Mouse (Mus musculus) CH12.LX (cell line): ENCODE data around the gene Pianp. TPM values are rescaled to one million over a fixed set of nuclear protein-coding genes. Genes with fewer than 3 reads are reported as not detected.

Source experiments
- DNase-seq: peaks from one replicate; pipeline ENCODE4 v3.0.0-alpha.2; 2013; ENCODE audit errors: extremely low read depth
- H3K27ac ChIP-seq: 2 replicates; pipeline ENCODE4 v1.5.1; 2012; ENCODE audit warnings: low read depth, mild to moderate bottlenecking, control low read depth, moderate library complexity; ENCODE audit not compliant: insufficient read depth
- H3K27me3 ChIP-seq: replicated peaks from 2 replicates; pipeline ENCODE3; 2012; ENCODE audit warnings: inconsistent platforms
- H3K36me3 ChIP-seq, 2 experiments: replicated peaks in 1 of 2; 2 replicates each; pipeline versions ENCODE3 to v1.6.1; 2012; ENCODE audit warnings: inconsistent platforms in 1 of 2, low read length in 1 of 2, mild to moderate bottlenecking in 1 of 2, mixed read lengths in 1 of 2, moderate library complexity in 1 of 2; ENCODE audit not compliant: control insufficient read depth in 1 of 2, insufficient read depth in 1 of 2
- H3K4me1 ChIP-seq, 2 experiments: 2 replicates each; pipeline ENCODE4 v1.6.1; 2012; ENCODE audit warnings: inconsistent platforms in 1 of 2, moderate library complexity in 1 of 2; ENCODE audit not compliant: insufficient read depth in 2 of 2, control insufficient read depth in 1 of 2
- H3K4me2 ChIP-seq: 2 replicates; pipeline ENCODE4 v1.6.1; 2012; ENCODE audit warnings: low read depth, mild to moderate bottlenecking, control low read depth; ENCODE audit not compliant: poor library complexity, insufficient read depth, severe bottlenecking
- H3K4me3 ChIP-seq, 3 experiments: fragments of 150-350 bp in 1 of 3; sonication (generic) in 1 of 3; replicated peaks in 1 of 3; 2 replicates each; pipeline versions ENCODE3 to v1.5.1; 2011 to 2012; ENCODE audit warnings: low read depth in 2 of 3, low read length in 2 of 3, mild to moderate bottlenecking in 2 of 3, moderate library complexity in 2 of 3, control low read depth in 1 of 3, improper control_type of control experiment in 1 of 3, inconsistent platforms in 1 of 3, mixed read lengths in 1 of 3; ENCODE audit not compliant: poor library complexity in 1 of 3
- H3K79me2 ChIP-seq: replicated peaks from 2 replicates; pipeline ENCODE4 v1.6.1; 2012; ENCODE audit warnings: mild to moderate bottlenecking, moderate library complexity; ENCODE audit not compliant: control insufficient read depth, poor library complexity, insufficient read depth, severe bottlenecking; ENCODE audit errors: extremely low read depth
- H3K9ac ChIP-seq: 2 replicates; pipeline ENCODE4 v1.6.1; 2012; ENCODE audit warnings: low read depth, mild to moderate bottlenecking, control low read depth, moderate library complexity; ENCODE audit not compliant: insufficient read depth
- H3K9me3 ChIP-seq: replicated peaks from 2 replicates; pipeline ENCODE3; 2012; ENCODE audit warnings: low read length, inconsistent platforms, mixed read lengths
- BHLHE40 ChIP-seq: IDR thresholded peaks from 2 replicates; pipeline ENCODE4 v1.6.1; 2011; ENCODE audit warnings: mild to moderate bottlenecking, low read depth, low read length, improper control_type of control experiment
- CTCF ChIP-seq, 2 experiments: IDR thresholded peaks in 1 of 2; conservative IDR thresholded peaks in 1 of 2; 2 replicates each; pipeline ENCODE4 v1.5.1; 2011 to 2012; ENCODE audit warnings: low read depth in 2 of 2, low read length in 2 of 2, improper control_type of control experiment in 1 of 2, inconsistent platforms in 1 of 2, mild to moderate bottlenecking in 1 of 2, moderate library complexity in 1 of 2
- E2F4 ChIP-seq: IDR thresholded peaks from 2 replicates; pipeline ENCODE4 v1.6.1; 2011; ENCODE audit warnings: low read depth, low read length, improper control_type of control experiment; ENCODE audit not compliant: insufficient replicate concordance
- ELF1 ChIP-seq: IDR thresholded peaks from 2 replicates; pipeline ENCODE4 v1.6.1; 2014; ENCODE audit warnings: low read depth, mild to moderate bottlenecking, inconsistent platforms, low read length, improper control_type of control experiment
- HCFC1 ChIP-seq: IDR thresholded peaks from 2 replicates; pipeline ENCODE4 v1.6.1; 2012; ENCODE audit warnings: low read depth, mild to moderate bottlenecking, inconsistent platforms, low read length, improper control_type of control experiment
- MAZ ChIP-seq: IDR thresholded peaks from 2 replicates; pipeline ENCODE4 v1.6.1; 2012; ENCODE audit warnings: low read depth, mild to moderate bottlenecking, inconsistent platforms, low read length, improper control_type of control experiment, moderate library complexity
- MXI1 ChIP-seq: IDR thresholded peaks from 2 replicates; pipeline ENCODE4 v1.6.1; 2011; ENCODE audit warnings: mild to moderate bottlenecking, low read depth, low read length, improper control_type of control experiment
- NELFE ChIP-seq: IDR thresholded peaks from 2 replicates; pipeline ENCODE4 v1.6.1; 2011; ENCODE audit warnings: low read depth, low read length, improper control_type of control experiment
- NRF1 ChIP-seq: IDR thresholded peaks from 2 replicates; pipeline ENCODE4 v1.6.1; 2014; ENCODE audit warnings: low read depth, mild to moderate bottlenecking, inconsistent platforms, low read length, improper control_type of control experiment, moderate library complexity
- PAX5 ChIP-seq: IDR thresholded peaks from 2 replicates; pipeline ENCODE4 v1.6.1; 2012; ENCODE audit warnings: low read length, inconsistent platforms, mixed read lengths
- POLR2AphosphoS2 ChIP-seq: IDR thresholded peaks from 2 replicates; pipeline ENCODE4 v1.6.1; 2011; ENCODE audit warnings: low read depth, low read length, improper control_type of control experiment
- RCOR1 ChIP-seq: conservative IDR thresholded peaks from 2 replicates; pipeline ENCODE4 v1.6.1; 2012; ENCODE audit warnings: low read depth, mild to moderate bottlenecking, inconsistent platforms, low read length, improper control_type of control experiment
- SMC3 ChIP-seq: IDR thresholded peaks from 2 replicates; pipeline ENCODE4 v1.6.1; 2011; ENCODE audit warnings: low read depth, low read length, improper control_type of control experiment
- TBP ChIP-seq: conservative IDR thresholded peaks from 2 replicates; pipeline ENCODE4 v1.6.1; 2011; ENCODE audit warnings: low read depth, low read length, improper control_type of control experiment
- TCF12 ChIP-seq: IDR thresholded peaks from 2 replicates; pipeline ENCODE4 v1.6.1; 2014; ENCODE audit warnings: low read depth, mild to moderate bottlenecking, inconsistent platforms, low read length, improper control_type of control experiment
- UBTF ChIP-seq: IDR thresholded peaks from 2 replicates; pipeline ENCODE4 v1.6.1; 2012; ENCODE audit warnings: low read depth, mild to moderate bottlenecking, inconsistent platforms, low read length, improper control_type of control experiment, moderate library complexity
- USF2 ChIP-seq: conservative IDR thresholded peaks from 2 replicates; pipeline ENCODE4 v1.6.1; 2011; ENCODE audit warnings: low read depth, low read length, improper control_type of control experiment
- ZC3H11A ChIP-seq: IDR thresholded peaks from 2 replicates; pipeline ENCODE4 v1.6.1; 2012; ENCODE audit warnings: low read depth, mild to moderate bottlenecking, inconsistent platforms, low read length, improper control_type of control experiment
- ZKSCAN1 ChIP-seq: IDR thresholded peaks from 2 replicates; pipeline ENCODE4 v1.6.1; 2012; ENCODE audit warnings: low read depth, inconsistent platforms, low read length, improper control_type of control experiment, borderline replicate concordance
- ZMIZ1 ChIP-seq: IDR thresholded peaks from 2 replicates; pipeline ENCODE4 v1.6.1; 2012; ENCODE audit warnings: low read depth, mild to moderate bottlenecking, inconsistent platforms, low read length, improper control_type of control experiment
- ZNF384 ChIP-seq: IDR thresholded peaks from 2 replicates; pipeline ENCODE4 v1.6.1; 2012; ENCODE audit warnings: low read depth, low read length, improper control_type of control experiment, inconsistent platforms
- dilution Hi-C: fragments of 300-500 bp; cut with MboI; formaldehyde crosslinking; loops from 2 replicates; pipeline ENCODE4 v1.14.3; 2020; ENCODE audit warnings: low sequenced_read_pairs; ENCODE audit not compliant: extremely low pct_unique_long_range_greater_than_20kb, extremely low pct_ligation_motif_present
- in situ Hi-C: fragments of 300-500 bp; cut with MboI; formaldehyde crosslinking; loops from 3 replicates; pipeline ENCODE4 v1.14.3; 2019; ENCODE audit warnings: low sequenced_read_pairs, low pct_ligation_motif_present, low pct_unique_long_range_greater_than_20kb, mixed read lengths
- polyA plus RNA-seq: library from polyadenylated mRNA; unstranded; fragments of >175 nt; gene quantifications from 2 replicates; pipeline ENCODE4 v1.2.1, GENCODE M21; 2012; ENCODE audit warnings: low read depth; ENCODE audit not compliant: insufficient read length
- total RNA-seq, 2 experiments: library from RNA; depleted of rRNA; stranded (reverse); fragments of 300-350 nt in 1 of 2; fragments of >200 nt in 1 of 2; gene quantifications; 2 replicates each; pipeline ENCODE4 v1.2.3; 2012 to 2014

Gene Pianp
- total and polyA plus RNA-seq, 3 experiments: 0.08 TPM; not detected in 2

- in situ Hi-C loops (no loop called here), dilution Hi-C loops (no loop called here)
- Histone ChIP-seq H3K4me2 (no peak overlapping the region), H3K79me2 (no peaks in the 10 kb centered on the region), H3K4me3 (no peak overlapping the region), H3K27ac (no peak overlapping the region), H3K9me3 (peaks cover 12% of the 10 kb centered on the region), H3K9ac (no peak overlapping the region), H3K4me1 (peaks cover 6 to 11% of the 10 kb centered on the region in 2 experiments), H3K36me3 (no peaks in the 10 kb centered on the region), H3K27me3 (peaks cover 64% of the 10 kb centered on the region)
- TF ChIP-seq BHLHE40 (peak; percentile 60), ZMIZ1 (no peak)
- DNase-seq: no peak
Measured at GRCm38 (mm10) chr6:124993365-124993764, 3.1 kb upstream of the Pianp start.

- Histone ChIP-seq H3K27me3 (peaks cover 69% of the 10 kb centered on the region), H3K79me2 (no peaks in the 10 kb centered on the region), H3K27ac (no peak overlapping the region), H3K9me3 (peaks cover 12% of the 10 kb centered on the region), H3K4me1 (peaks cover 11% of the 10 kb centered on the region in 2 experiments), H3K36me3 (no peaks in the 10 kb centered on the region), H3K4me3 (no peak overlapping the region), H3K9ac (no peak overlapping the region), H3K4me2 (no peak overlapping the region)
- dilution Hi-C loops: no loop called here
- in situ Hi-C loops: no loop called here
- DNase-seq: no peak
- TF ChIP-seq ZNF384 (no peak), TCF12 (no peak), NELFE (no peak), TBP (no peak), ZKSCAN1 (no peak), HCFC1 (no peak), UBTF (no peak), USF2 (no peak), BHLHE40 (no peak), PAX5 (no peak), MAZ (no peak), NRF1 (no peak), SMC3 (no peak), E2F4 (no peak), POLR2AphosphoS2 (no peak), CTCF (conservative IDR thresholded peaks at IDR 0.05 in 1 of 2, IDR thresholded peaks at IDR 0.05 in 1 of 2; ENCODE audit: low read depth in 2 of 2, low read length in 2 of 2) (no peak), MXI1 (no peak), ZC3H11A (no peak), RCOR1 (no peak), ELF1 (no peak)
Measured at GRCm38 (mm10) chr6:124993876-124994275, 2.6 kb upstream of the Pianp start.
